Mouse (Mus musculus): ENCODE measurements around the gene Mef2d.

- TF ChIP-seq CTCF (IDR thresholded peaks at IDR 0.05; ENCODE audit: extremely low read depth, insufficient read length, insufficient replicate concordance, low read depth, low read length) (no peak), POLR2A (IDR thresholded peaks at IDR 0.05; ENCODE audit: low read depth, low read length) (no peak)
These were observed 3.8 kb downstream of the Mef2d start for GRCm38 (mm10) chr3:88145952-88146351.
